Mouse (Mus musculus) heart, embryonic 16.5 days (tissue): ENCODE data around the gene Gas7. TPM values are rescaled to one million over a fixed set of nuclear protein-coding genes. Genes with fewer than 3 reads are reported as not detected.
A peak's percentile ranks its signal among the peaks of the same experiment; 100 is the strongest.

ENCODE experiments used
- ATAC-seq: fragments of 200-750 bp; cut with Nextera tagmentation; replicated peaks from 2 replicates; pipeline ENCODE4 v1.8.0; 2017; ENCODE audit warnings: moderate number of reproducible peaks; ENCODE audit not compliant: insufficient read depth, low FRiP score; ENCODE audit errors: extremely low read depth
- H3K27ac ChIP-seq: fragments of 300-500 bp; sonication (generic); 2 replicates; pipeline ENCODE4 v1.5.1; 2014; ENCODE audit warnings: mild to moderate bottlenecking, low read length, control low read depth, moderate library complexity
- H3K27me3 ChIP-seq: fragments of 300-500 bp; sonication (generic); 2 replicates; pipeline ENCODE4 v1.6.1; 2014; ENCODE audit warnings: low read length, mixed read lengths; ENCODE audit not compliant: control insufficient read depth, insufficient read depth
- H3K36me3 ChIP-seq: fragments of 300-500 bp; sonication (generic); 2 replicates; pipeline ENCODE4 v1.6.1; 2014; ENCODE audit not compliant: control insufficient read depth, insufficient read depth
- H3K4me1 ChIP-seq: fragments of 300-500 bp; sonication (generic); 2 replicates; pipeline ENCODE4 v1.6.1; 2014; ENCODE audit warnings: low read length, mixed read lengths; ENCODE audit not compliant: control insufficient read depth, insufficient read depth
- H3K4me2 ChIP-seq: fragments of 300-500 bp; sonication (generic); 2 replicates; pipeline ENCODE4 v1.6.1; 2014; ENCODE audit warnings: low read depth, mild to moderate bottlenecking, control low read depth, low read length
- H3K4me3 ChIP-seq: fragments of 300-500 bp; sonication (generic); 2 replicates; pipeline ENCODE4 v1.5.1; 2014; ENCODE audit warnings: mild to moderate bottlenecking, control low read depth, low read length
- H3K9ac ChIP-seq: fragments of 300-500 bp; sonication (generic); 2 replicates; pipeline ENCODE4 v1.6.1; 2014; ENCODE audit warnings: low read length, control low read depth
- H3K9me3 ChIP-seq: fragments of 300-500 bp; sonication (generic); replicated peaks from 2 replicates; pipeline ENCODE4 v1.6.1; 2016; ENCODE audit warnings: low read length; ENCODE audit not compliant: control insufficient read depth
- WGBS: fragments of 180-500 bp; shearing (Covaris S2); extraction: QIAGEN DNeasy Blood & Tissue Kit; methylation state at CpG from one replicate; pipeline ENCODE4 v1.1.7; 2014; 5-methylcytosine and 5-hydroxymethylcytosine counted together
- polyA plus RNA-seq: library from polyadenylated mRNA; unstranded; fragments of >200 nt; fragmentation: Nextera tagmentation; extraction: Ambion mirVana; gene quantifications from 2 replicates; pipeline ENCODE4 v1.2.1, GENCODE M21; 2015

Gas7 gene
- 8.5 and 8.6 TPM in 2 replicates for polyA plus RNA-seq

DNA sequence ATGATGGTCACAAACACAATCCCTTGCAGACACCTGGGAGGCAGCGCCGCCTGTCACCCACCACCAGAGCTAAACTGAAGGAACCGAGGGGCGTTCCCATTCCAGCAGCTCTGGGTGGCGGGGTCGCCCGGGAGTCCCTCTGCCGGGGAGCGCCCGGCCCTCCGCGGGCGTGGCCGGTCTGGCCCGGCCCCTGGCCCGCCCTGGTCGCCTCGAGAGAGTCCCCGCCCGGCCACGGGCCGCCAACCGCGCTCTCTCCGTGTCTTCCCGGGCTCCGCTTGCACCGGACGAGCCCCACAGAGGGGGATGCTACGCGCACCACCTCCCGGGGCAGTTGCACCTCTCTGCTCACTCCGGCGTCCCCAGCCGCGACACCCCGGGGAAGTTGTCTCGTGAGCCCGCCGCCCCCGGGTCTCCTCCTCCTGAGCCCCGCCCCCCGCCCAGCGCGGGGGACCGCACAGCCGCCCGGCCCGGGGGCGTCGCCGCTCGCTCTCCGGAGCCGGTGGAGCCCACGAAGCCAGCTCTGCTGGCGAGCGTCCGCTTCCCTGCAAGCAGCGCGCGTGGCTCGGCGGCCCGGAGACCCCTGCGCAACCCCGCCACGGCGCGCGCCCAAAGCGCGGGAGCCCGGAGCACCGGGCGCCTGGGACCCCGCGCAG is at the start of gene Gas7:
TSS of gene Gas7 (plus strand) at position 564 of the 653 bp plus-strand sequence.
- H3K9ac ChIP-seq = peak within 1 kb of the TSS; percentile 78
- no peak within 1 kb of the TSS for H3K27ac ChIP-seq
- ATAC-seq = peak; percentile 88
- H3K9me3 ChIP-seq = no peaks in the 10 kb centered on the region
- peak within 1 kb of the TSS; percentile 60 for H3K4me3 ChIP-seq
- H3K36me3 ChIP-seq = no peaks in the 10 kb centered on the region
- H3K4me2 ChIP-seq = peak within 1 kb of the TSS; percentile 98
- peaks cover 2% of the 10 kb centered on the region; the same call in 1 of the 2 replicates for H3K27me3 ChIP-seq
- WGBS = under 1% methylated on average over 76 of the region's 78 CpGs
- H3K4me1 ChIP-seq = peaks cover 10% of the 10 kb centered on the region

DNA sequence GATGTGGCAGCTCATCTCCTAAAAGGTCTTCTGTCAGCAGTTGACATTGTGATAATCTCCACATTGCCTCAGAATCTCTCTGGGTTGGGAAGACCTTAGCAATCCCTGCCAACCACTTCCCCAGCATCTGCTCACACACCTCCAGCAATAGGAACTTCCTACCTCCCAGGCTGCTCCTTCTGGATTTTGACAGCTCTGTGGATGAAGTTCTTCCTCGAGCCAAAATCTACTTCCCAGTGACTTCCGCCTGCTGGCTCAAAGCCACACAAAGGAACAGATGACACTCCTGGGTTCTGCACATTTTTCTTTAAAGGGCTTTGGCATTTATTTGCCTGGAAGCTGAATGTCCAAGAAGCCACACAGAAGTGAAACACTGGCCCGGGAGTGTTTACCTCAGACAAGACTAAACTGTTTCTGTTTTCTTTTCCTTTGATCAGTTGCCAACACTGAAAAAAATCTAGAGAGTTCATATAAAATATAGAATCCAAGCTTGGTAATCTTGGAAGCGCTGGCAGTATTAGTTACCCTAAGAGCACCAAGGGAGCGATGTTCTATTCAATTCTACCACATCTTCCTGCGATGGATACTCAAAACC is 40.8 kb upstream of the Gas7 start:
- no peak overlapping the region for H3K27ac ChIP-seq
- no peaks in the 10 kb centered on the region for H3K4me1 ChIP-seq
- H3K9ac ChIP-seq = no peak overlapping the region
- 61% methylated on average over 6 of the region's 6 CpGs for WGBS
- H3K4me2 ChIP-seq = no peak overlapping the region
- no peak for ATAC-seq
- H3K36me3 ChIP-seq = no peaks in the 10 kb centered on the region
- H3K4me3 ChIP-seq = no peak overlapping the region
- no peaks in the 10 kb centered on the region for H3K27me3 ChIP-seq
- H3K9me3 ChIP-seq = no peaks in the 10 kb centered on the region

DNA sequence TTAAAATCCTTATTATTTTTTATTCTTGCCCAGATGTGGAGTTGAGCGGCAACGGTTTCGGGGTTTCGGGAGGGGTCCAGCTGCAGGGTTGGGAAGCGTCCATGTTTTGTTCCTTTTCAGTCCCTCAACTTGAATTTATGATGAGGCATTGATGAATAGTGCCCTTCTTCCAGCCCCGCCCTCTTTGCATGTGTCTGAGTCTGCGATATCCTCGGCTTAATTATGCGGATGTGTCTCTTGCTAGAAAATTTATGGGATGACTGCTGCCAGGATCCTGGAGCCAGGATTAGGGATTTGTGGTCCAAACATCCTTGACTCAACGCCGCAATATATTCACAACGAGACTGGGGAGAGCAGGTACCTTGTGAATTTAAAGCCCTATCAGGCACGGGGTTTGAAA is 31.7 kb upstream of the Gas7 start:
- H3K4me1 ChIP-seq = no peaks in the 10 kb centered on the region
- WGBS = 85% methylated on average over 13 of the region's 13 CpGs

DNA sequence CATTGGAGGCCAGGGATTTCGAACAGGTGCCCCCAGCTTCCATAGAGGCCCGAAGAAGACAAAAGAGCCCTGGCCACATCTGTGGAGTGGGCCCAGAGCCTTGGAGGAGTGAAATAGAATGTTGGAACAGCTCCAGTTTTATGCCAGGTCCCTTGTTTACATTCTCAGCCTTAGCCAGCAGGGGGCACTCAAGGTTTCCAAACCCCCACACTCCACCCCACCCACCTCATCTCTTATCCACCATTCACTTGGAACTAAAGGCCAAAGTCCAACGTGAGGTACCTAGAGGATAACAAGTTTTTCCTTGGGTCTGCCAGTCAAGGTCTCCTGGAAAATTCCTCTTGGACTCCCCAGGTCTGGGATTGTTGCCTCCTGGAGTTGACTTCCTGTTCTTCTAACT is 27.0 kb upstream of the Gas7 start:
- Histone ChIP-seq H3K9me3 (no peaks in the 10 kb centered on the region; the same call in 1 of the 2 replicates), H3K4me3 (no peak overlapping the region), H3K4me1 (no peaks in the 10 kb centered on the region), H3K27ac (no peak overlapping the region), H3K27me3 (no peaks in the 10 kb centered on the region), H3K36me3 (no peaks in the 10 kb centered on the region), H3K9ac (no peak overlapping the region), H3K4me2 (no peak overlapping the region)
- no peak for ATAC-seq
- 26% methylated on average over 3 of the region's 3 CpGs for WGBS

More for the DNA sequence above, 31.7 kb upstream of the Gas7 start:
- Histone ChIP-seq H3K4me2 (no peak overlapping the region), H3K36me3 (no peaks in the 10 kb centered on the region), H3K9me3 (no peaks in the 10 kb centered on the region), H3K4me3 (no peak overlapping the region), H3K27me3 (no peaks in the 10 kb centered on the region), H3K27ac (no peak overlapping the region), H3K9ac (no peak overlapping the region)
- no peak for ATAC-seq

DNA sequence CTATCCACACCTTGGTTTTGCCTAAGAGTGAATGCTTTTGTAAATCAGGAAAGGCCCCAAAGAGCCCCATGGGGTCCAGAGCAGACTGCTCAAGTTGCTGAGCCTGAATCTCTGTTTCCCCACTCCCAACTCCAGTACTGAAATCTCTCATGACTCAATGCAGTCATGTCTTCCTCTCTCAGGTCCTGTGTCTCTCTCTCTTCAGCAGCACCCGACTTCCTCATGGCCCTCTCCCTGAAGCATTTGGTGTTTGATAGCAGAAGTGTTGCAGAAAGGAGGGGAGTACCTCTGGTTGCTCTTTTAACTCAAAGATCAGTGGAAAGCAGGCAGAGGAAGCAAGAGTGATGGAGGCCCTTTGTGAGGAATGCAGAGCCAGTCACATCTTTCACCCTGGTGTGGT is 25.4 kb upstream of the Gas7 start:
- H3K9ac ChIP-seq = no peak overlapping the region
- no peak overlapping the region for H3K27ac ChIP-seq
- H3K4me2 ChIP-seq = no peak overlapping the region
- H3K27me3 ChIP-seq = no peaks in the 10 kb centered on the region
- no peak overlapping the region for H3K4me3 ChIP-seq
- H3K36me3 ChIP-seq = no peaks in the 10 kb centered on the region
- WGBS = 27% methylated on average over 1 of the region's 1 CpGs
- no peaks in the 10 kb centered on the region for H3K4me1 ChIP-seq
- no peak for ATAC-seq
- H3K9me3 ChIP-seq = no peaks in the 10 kb centered on the region; the same call in 1 of the 2 replicates

DNA sequence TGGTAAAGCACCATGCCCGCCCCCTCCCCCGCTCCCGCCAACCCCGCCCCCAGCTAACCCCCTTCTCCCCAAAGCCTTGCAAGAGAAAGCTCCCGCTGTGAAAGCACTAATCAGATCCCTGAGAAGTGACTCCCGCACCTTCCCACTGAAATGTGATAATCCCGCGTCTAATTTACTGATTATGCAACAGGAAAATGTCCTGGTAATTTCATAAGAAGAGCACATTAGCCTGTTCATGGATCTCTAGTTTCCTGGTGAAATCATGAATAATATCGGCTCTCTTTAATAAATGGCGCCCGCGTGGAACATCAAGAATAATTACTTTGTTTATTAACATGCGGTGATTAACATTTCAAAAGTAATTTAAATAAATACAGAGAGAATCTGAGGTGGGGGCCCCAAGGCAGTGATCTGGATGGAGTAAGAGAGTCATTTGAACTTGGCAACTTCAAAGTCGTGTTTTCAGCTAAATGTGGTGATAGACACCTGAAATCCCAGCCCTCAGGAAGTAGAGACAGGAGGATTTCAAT is 24.1 kb upstream of the Gas7 start:
- no peak overlapping the region for H3K9ac ChIP-seq
- no peaks in the 10 kb centered on the region for H3K27me3 ChIP-seq
- no peaks in the 10 kb centered on the region for H3K36me3 ChIP-seq
- no peak for ATAC-seq
- no peak overlapping the region for H3K27ac ChIP-seq
- no peaks in the 10 kb centered on the region; the same call in 1 of the 2 replicates for H3K9me3 ChIP-seq
- no peaks in the 10 kb centered on the region for H3K4me1 ChIP-seq
- 39% methylated on average over 14 of the region's 14 CpGs for WGBS
- H3K4me2 ChIP-seq = no peak overlapping the region
- H3K4me3 ChIP-seq = no peak overlapping the region

DNA sequence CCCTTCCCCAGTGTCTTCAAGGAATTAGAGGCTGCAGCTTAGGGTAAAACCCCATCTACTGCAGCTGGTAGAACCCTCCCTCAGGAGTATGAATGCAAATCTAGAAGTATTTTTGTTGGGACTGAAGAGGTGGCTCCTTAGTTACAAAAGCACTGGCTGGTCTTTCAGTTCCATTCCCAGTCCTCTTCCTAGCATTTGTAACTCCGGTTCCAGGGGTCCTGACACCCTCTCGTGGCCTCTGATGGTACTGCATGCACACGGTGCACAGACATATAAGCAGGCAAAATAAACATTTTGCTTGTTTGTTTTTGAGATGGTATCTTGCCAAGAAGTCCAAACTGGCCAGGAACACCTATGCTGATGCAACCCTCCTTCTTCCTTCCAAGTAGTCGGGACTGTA is 23.4 kb upstream of the Gas7 start:
- H3K4me3 ChIP-seq = no peak overlapping the region
- H3K9me3 ChIP-seq = no peaks in the 10 kb centered on the region; the same call in 1 of the 2 replicates
- no peak overlapping the region for H3K27ac ChIP-seq
- WGBS = 66% methylated on average over 4 of the region's 4 CpGs
- H3K9ac ChIP-seq = no peak overlapping the region
- H3K27me3 ChIP-seq = no peaks in the 10 kb centered on the region
- no peak for ATAC-seq
- H3K4me1 ChIP-seq = no peaks in the 10 kb centered on the region
- no peak overlapping the region for H3K4me2 ChIP-seq
- no peaks in the 10 kb centered on the region for H3K36me3 ChIP-seq

DNA sequence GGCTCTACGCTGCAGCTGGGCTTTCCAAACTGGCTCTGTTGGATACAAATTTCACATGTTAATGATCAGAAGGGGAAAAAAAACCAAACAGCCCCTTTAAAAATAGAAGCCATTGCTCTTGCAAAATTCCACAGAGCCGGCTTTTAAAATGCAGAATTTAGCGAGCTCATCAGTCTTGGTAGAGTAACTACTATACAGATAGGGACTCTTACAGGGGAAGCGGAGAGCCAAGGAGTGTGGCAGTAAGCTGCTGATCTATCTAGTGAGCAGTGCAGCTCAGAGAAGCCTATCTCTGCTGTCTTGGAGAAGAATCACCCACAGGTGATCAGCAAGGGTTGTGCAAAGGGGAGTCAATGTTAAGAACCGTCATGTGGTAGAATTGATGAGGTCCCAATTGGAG is 21.5 kb upstream of the Gas7 start:
- H3K9ac ChIP-seq = no peak overlapping the region
- no peak overlapping the region for H3K4me2 ChIP-seq
- H3K27me3 ChIP-seq = no peaks in the 10 kb centered on the region
- whole genome bisulfite sequencing = 86% methylated on average over 5 of the region's 5 CpGs
- no peaks in the 10 kb centered on the region; the same call in 1 of the 2 replicates for H3K9me3 ChIP-seq
- no peaks in the 10 kb centered on the region for H3K36me3 ChIP-seq
- no peak for ATAC-seq
- no peak overlapping the region for H3K4me3 ChIP-seq
- no peak overlapping the region for H3K27ac ChIP-seq
- H3K4me1 ChIP-seq = no peaks in the 10 kb centered on the region

DNA sequence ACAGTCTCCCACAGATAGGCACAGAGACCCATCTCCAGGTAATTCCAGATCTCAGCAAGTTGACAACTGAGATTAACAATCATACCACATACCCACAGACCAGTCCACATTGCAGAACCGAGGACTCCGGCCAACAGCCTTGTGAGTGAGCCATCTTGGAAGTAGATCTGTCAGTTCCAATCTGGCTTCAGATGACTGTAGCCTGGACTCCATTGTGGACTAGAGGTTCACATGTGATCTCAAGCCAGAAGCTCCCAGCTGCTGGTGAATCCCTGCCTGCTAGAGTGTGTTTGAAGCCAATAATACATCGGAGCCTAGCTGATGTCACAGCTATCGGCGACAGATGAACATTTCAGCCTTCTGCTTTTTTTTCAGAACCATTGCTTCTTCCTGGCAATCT is 16.5 kb upstream of the Gas7 start:
- H3K4me2 ChIP-seq = no peak overlapping the region
- no peaks in the 10 kb centered on the region for H3K4me1 ChIP-seq
- no peak overlapping the region for H3K27ac ChIP-seq
- no peak for ATAC-seq
- no peak overlapping the region for H3K4me3 ChIP-seq
- H3K9me3 ChIP-seq = no peaks in the 10 kb centered on the region; the same call in 1 of the 2 replicates
- H3K9ac ChIP-seq = no peak overlapping the region
- WGBS = 86% methylated on average over 5 of the region's 5 CpGs
- H3K27me3 ChIP-seq = no peaks in the 10 kb centered on the region
- no peaks in the 10 kb centered on the region for H3K36me3 ChIP-seq
